Mouse (Mus musculus): Measurements from ENCODE around the gene Map2k4. TPM values are rescaled to one million over a fixed set of nuclear protein-coding genes. Genes with fewer than 3 reads are reported as not detected.

The Map2k4 gene
- polyA plus RNA-seq, 1 experiment from 2014 or later: 78.9 TPM

DNA sequence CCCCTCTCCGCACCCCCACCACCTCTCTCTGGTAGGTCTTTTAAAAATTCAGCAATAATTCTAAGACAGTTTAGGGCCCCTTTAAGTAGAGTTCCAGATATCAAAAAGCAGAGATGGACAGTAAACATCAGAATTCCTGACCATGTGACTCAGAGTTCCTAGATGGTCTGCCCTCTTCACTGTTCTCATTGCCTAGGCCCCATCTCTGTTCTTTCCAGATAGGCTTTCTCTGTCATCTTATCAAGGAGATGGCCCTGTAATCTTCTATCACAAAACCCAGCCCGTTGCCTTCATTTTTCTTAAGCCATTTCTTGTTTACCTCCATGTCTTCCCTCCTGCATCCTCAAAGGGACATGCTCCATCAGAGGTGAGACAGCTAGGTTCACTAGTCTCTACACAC lies 1.9 kb downstream of the Map2k4 start:
- Histone ChIP-seq H3K9ac (ENCODE audit: low read length) (no peak overlapping the region), H3K36me3 (ENCODE audit: control insufficient read depth, insufficient read depth, low read length) (0 out of 2 replicates have a peak, but pooled peaks cover 3% of the 10 kb centered on the region), H3K27me3 (ENCODE audit: control insufficient read depth, insufficient read depth, low read length) (no peaks in the 10 kb centered on the region), H3K4me1 (ENCODE audit: control insufficient read depth in 2 of 2, insufficient read depth in 2 of 2, low read length in 2 of 2) (peaks cover 0 to 25% of the 10 kb centered on the region in 2 experiments; a peak in 2 of 4 replicates), H3K9me3 (ENCODE audit: control insufficient read depth, low read length) (no peaks in the 10 kb centered on the region), H3K4me3 (ENCODE audit: control insufficient read depth in 1 of 2, insufficient read depth in 1 of 2, low read depth in 1 of 2, low read length in 2 of 2) (no peak overlapping the region), H3K4me2 (ENCODE audit: low read length) (peak overlapping the region; percentile 87), H3K27ac (replicated peaks in 1 of 2; ENCODE audit: control insufficient read depth in 1 of 2, insufficient read depth in 1 of 2, low read depth in 2 of 2, low read length in 2 of 2) (no peak overlapping the region)
- no peak for ATAC-seq (ENCODE audit: insufficient number of reproducible peaks, insufficient read depth, low FRiP score, low read depth)
- WGBS: 67% methylated on average over 2 of the region's 2 CpGs

DNA sequence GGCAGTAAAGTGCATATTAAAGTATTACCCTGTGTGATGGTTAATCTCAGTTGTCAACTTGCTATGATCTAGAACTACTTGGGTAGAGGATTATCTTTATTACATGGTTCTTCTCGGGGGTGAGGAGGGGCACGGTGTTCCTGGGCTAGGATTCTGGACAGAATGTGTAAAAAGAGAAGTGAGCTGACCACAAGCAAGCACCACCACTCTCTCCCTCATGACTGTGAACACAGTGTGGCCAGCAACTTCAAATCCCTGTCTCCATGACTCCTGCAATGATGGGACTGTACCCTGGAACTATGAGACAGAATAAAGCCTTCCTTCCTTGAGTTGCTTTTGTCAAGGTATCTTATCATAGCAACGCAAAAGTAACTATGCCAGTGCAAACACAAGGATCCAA lies 6.5 kb downstream of the Map2k4 start:
- peaks cover 5 to 51% of the 10 kb centered on the region in 2 experiments; a peak in 3 of 4 replicates for H3K4me1 ChIP-seq (ENCODE audit: control insufficient read depth in 2 of 2, insufficient read depth in 2 of 2, low read length in 2 of 2)
- H3K27ac ChIP-seq (replicated peaks in 1 of 2; ENCODE audit: control insufficient read depth in 1 of 2, insufficient read depth in 1 of 2, low read depth in 2 of 2, low read length in 2 of 2): no peak overlapping the region
- ATAC-seq (ENCODE audit: insufficient number of reproducible peaks, insufficient read depth, low FRiP score, low read depth): no peak
- H3K27me3 ChIP-seq (ENCODE audit: control insufficient read depth, insufficient read depth, low read length): no peaks in the 10 kb centered on the region
- no peak overlapping the region for H3K9ac ChIP-seq (ENCODE audit: low read length)
- no peaks in the 10 kb centered on the region for H3K9me3 ChIP-seq (ENCODE audit: control insufficient read depth, low read length)
- H3K36me3 ChIP-seq (ENCODE audit: control insufficient read depth, insufficient read depth, low read length): peaks cover 15% of the 10 kb centered on the region
- H3K4me2 ChIP-seq (ENCODE audit: low read length): no peak overlapping the region
- H3K4me3 ChIP-seq (ENCODE audit: control insufficient read depth in 1 of 2, insufficient read depth in 1 of 2, low read depth in 1 of 2, low read length in 2 of 2): no peak overlapping the region
- WGBS: 69% methylated on average over 3 of the region's 3 CpGs

DNA sequence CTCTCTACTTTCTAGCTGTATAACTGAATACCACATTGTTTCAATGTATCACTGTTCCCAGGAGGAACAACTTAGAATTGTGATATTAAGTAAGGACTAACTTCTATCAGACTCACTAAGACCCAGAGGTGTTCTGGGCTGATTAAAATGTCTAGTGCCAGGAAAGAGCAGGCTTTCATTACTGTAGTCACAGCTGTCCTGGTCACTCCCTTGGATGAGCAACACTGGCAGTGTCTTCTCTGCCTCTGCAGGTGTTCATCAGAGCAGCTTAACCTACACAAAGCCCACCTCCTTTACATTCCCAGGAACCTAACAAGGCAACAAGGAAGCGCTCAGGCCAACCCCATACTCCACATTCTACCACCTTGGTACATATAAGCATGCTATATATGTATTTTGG lies 8.5 kb downstream of the Map2k4 start:
- peaks cover 15% of the 10 kb centered on the region for H3K36me3 ChIP-seq (ENCODE audit: control insufficient read depth, insufficient read depth, low read length)
- no peaks in the 10 kb centered on the region for H3K9me3 ChIP-seq (ENCODE audit: control insufficient read depth, low read length)
- ATAC-seq (ENCODE audit: insufficient number of reproducible peaks, insufficient read depth, low FRiP score, low read depth): no peak
- H3K27ac ChIP-seq (replicated peaks in 1 of 2; ENCODE audit: control insufficient read depth in 1 of 2, insufficient read depth in 1 of 2, low read depth in 2 of 2, low read length in 2 of 2): no peak overlapping the region
- WGBS: 92% methylated on average over 1 of the region's 1 CpGs
- H3K9ac ChIP-seq (ENCODE audit: low read length): no peak overlapping the region
- no peak overlapping the region for H3K4me3 ChIP-seq (ENCODE audit: control insufficient read depth in 1 of 2, insufficient read depth in 1 of 2, low read depth in 1 of 2, low read length in 2 of 2)
- H3K4me1 ChIP-seq (ENCODE audit: control insufficient read depth in 2 of 2, insufficient read depth in 2 of 2, low read length in 2 of 2): peaks cover 5 to 45% of the 10 kb centered on the region in 2 experiments; a peak in 3 of 4 replicates
- H3K4me2 ChIP-seq (ENCODE audit: low read length): no peak overlapping the region
- no peaks in the 10 kb centered on the region for H3K27me3 ChIP-seq (ENCODE audit: control insufficient read depth, insufficient read depth, low read length)

DNA sequence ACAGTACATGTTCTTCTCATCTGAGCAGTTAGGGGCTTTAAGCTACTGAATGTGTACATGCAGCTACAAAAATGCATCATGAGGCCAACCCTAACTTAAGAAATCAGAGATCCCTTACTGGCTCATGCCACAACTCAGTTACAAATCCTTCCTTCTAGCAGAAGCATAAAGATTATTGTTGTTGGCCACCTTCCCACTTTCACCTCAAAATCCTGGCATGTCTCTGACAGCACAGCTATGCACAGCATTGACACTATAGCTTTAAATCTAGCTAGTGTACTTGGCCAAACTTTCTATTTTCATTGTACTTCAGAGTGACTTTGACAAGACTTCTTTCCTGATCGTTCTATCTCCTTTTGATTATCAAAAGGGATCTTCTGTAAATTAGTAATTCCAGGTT lies 9.0 kb downstream of the Map2k4 start:
- H3K27ac ChIP-seq (replicated peaks in 1 of 2; ENCODE audit: control insufficient read depth in 1 of 2, insufficient read depth in 1 of 2, low read depth in 2 of 2, low read length in 2 of 2): no peak overlapping the region
- no peaks in the 10 kb centered on the region for H3K27me3 ChIP-seq (ENCODE audit: control insufficient read depth, insufficient read depth, low read length)
- H3K4me3 ChIP-seq (ENCODE audit: control insufficient read depth in 1 of 2, insufficient read depth in 1 of 2, low read depth in 1 of 2, low read length in 2 of 2): no peak overlapping the region
- ATAC-seq (ENCODE audit: insufficient number of reproducible peaks, insufficient read depth, low FRiP score, low read depth): no peak
- H3K4me2 ChIP-seq (ENCODE audit: low read length): no peak overlapping the region
- WGBS: 39% methylated on average over 1 of the region's 1 CpGs
- no peak overlapping the region for H3K9ac ChIP-seq (ENCODE audit: low read length)
- no peaks in the 10 kb centered on the region for H3K9me3 ChIP-seq (ENCODE audit: control insufficient read depth, low read length)
- peaks cover 15% of the 10 kb centered on the region for H3K36me3 ChIP-seq (ENCODE audit: control insufficient read depth, insufficient read depth, low read length)
- peaks cover 5 to 45% of the 10 kb centered on the region in 2 experiments; a peak in 3 of 4 replicates for H3K4me1 ChIP-seq (ENCODE audit: control insufficient read depth in 2 of 2, insufficient read depth in 2 of 2, low read length in 2 of 2)

DNA sequence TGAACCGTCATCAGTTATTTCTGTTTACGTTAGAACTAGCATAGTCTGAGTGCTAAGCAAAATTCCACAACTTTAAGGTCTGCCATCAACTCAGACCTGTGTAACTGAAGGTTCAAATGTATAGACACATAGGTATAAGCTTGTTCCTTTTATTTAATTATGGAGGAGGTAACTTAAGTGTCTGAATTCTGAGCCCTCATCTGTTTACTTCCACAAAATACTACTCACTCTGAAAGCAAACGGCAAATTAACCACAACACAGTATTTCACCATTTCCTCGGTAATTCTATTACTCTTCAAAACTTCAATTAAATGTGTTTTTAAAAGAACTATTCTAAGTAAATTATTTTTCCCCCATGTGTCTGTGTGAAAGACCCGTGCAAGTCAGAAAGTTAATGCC lies 10.3 kb downstream of the Map2k4 start:
- H3K4me3 ChIP-seq (ENCODE audit: control insufficient read depth in 1 of 2, insufficient read depth in 1 of 2, low read depth in 1 of 2, low read length in 2 of 2): no peak overlapping the region
- peaks cover 15% of the 10 kb centered on the region for H3K36me3 ChIP-seq (ENCODE audit: control insufficient read depth, insufficient read depth, low read length)
- peaks cover 7 to 52% of the 10 kb centered on the region in 2 experiments for H3K4me1 ChIP-seq (ENCODE audit: control insufficient read depth in 2 of 2, insufficient read depth in 2 of 2, low read length in 2 of 2)
- H3K9me3 ChIP-seq (ENCODE audit: control insufficient read depth, low read length): no peaks in the 10 kb centered on the region
- H3K9ac ChIP-seq (ENCODE audit: low read length): no peak overlapping the region
- no peak for ATAC-seq (ENCODE audit: insufficient number of reproducible peaks, insufficient read depth, low FRiP score, low read depth)
- WGBS: 63% methylated on average over 5 of the region's 5 CpGs
- no peak overlapping the region for H3K4me2 ChIP-seq (ENCODE audit: low read length)
- H3K27me3 ChIP-seq (ENCODE audit: control insufficient read depth, insufficient read depth, low read length): no peaks in the 10 kb centered on the region
- no peak overlapping the region for H3K27ac ChIP-seq (replicated peaks in 1 of 2; ENCODE audit: control insufficient read depth in 1 of 2, insufficient read depth in 1 of 2, low read depth in 2 of 2, low read length in 2 of 2)

DNA sequence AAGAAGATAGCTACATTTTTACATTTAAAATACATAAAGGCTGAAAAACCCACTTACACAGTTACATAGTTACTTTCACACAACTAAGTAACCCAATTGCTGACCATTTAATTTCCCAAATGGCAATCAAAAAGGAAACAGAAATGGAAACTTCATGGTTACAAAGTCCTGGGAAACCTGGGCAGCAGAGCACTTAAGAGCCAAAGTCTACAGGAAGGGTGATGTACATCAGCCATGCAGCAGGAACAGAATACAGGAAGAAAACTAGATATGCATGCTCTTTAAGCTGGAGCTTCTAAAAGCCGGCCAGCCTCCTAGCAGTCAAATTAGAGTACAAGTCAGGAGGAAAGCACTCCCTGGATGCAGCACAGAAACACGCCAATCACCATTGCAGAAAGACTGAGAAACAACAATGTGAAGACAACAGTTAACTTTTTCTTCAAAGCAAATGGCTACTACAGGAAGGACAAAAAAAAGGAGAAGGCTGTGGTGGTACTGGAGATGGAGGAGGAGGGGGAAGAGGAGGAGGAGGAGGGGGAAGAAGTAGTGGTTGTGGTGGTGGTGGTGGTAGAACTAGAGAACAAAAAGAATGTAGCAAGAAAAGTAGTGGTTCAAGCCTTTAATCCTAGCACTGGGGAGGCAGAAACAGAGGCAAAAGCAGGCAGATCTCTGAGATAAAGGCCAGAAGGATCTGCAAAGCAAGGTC lies 11.0 kb downstream of the Map2k4 start:
- Histone ChIP-seq H3K9ac (ENCODE audit: low read length) (no peak overlapping the region), H3K4me3 (ENCODE audit: control insufficient read depth in 1 of 2, insufficient read depth in 1 of 2, low read depth in 1 of 2, low read length in 2 of 2) (no peak overlapping the region), H3K9me3 (ENCODE audit: control insufficient read depth, low read length) (no peaks in the 10 kb centered on the region), H3K27ac (replicated peaks in 1 of 2; ENCODE audit: control insufficient read depth in 1 of 2, insufficient read depth in 1 of 2, low read depth in 2 of 2, low read length in 2 of 2) (0 out of 4 replicates have a peak overlapping the region, but pooled peaks of 1 of the 2 experiments have one; percentile 15), H3K27me3 (ENCODE audit: control insufficient read depth, insufficient read depth, low read length) (no peaks in the 10 kb centered on the region), H3K4me2 (ENCODE audit: low read length) (no peak overlapping the region), H3K36me3 (ENCODE audit: control insufficient read depth, insufficient read depth, low read length) (peaks cover 15% of the 10 kb centered on the region), H3K4me1 (ENCODE audit: control insufficient read depth in 2 of 2, insufficient read depth in 2 of 2, low read length in 2 of 2) (peaks cover 7 to 51% of the 10 kb centered on the region in 2 experiments)
- no peak for ATAC-seq (ENCODE audit: insufficient number of reproducible peaks, insufficient read depth, low FRiP score, low read depth)
- 30% methylated on average over 2 of the region's 2 CpGs for WGBS

DNA sequence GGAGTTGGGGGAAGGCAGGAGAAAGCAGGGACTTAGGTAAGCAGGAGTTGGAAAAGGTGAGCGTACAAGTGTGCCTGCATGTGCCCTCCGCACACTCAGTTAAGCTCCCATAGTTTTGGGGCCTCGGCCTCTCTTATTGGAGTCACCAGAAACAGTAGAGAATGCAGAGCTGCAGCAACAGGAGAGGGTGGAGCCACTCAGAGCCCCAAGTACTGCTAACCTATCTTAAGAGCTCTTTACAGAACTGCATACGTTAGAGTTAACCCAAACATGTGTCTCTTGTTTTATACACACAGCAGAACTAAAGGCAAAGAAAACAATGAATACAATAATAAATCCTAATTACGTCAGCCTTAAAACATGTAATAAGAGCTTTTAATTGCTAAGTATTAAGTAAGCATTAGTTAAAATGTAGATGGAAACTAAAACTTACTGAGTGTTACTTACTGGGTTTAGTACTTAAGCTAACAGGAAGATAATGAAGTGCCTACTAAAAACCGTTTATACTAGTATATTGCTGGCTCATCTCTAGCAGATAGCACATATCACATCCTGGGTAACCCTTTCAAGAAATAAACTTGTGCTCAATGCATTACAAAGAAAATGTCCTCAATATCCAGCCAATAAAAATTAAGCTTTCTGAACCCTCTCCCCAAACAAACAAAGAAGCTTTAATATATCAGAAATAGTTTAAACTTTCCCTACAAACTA lies 14.0 kb downstream of the Map2k4 start:
- ATAC-seq (ENCODE audit: insufficient number of reproducible peaks, insufficient read depth, low FRiP score, low read depth): no peak
- Histone ChIP-seq H3K4me1 (ENCODE audit: control insufficient read depth in 2 of 2, insufficient read depth in 2 of 2, low read length in 2 of 2) (peaks cover 6 to 43% of the 10 kb centered on the region in 2 experiments), H3K4me2 (ENCODE audit: low read length) (no peak overlapping the region), H3K9ac (ENCODE audit: low read length) (no peak overlapping the region), H3K9me3 (ENCODE audit: control insufficient read depth, low read length) (no peaks in the 10 kb centered on the region), H3K27ac (replicated peaks in 1 of 2; ENCODE audit: control insufficient read depth in 1 of 2, insufficient read depth in 1 of 2, low read depth in 2 of 2, low read length in 2 of 2) (no peak overlapping the region), H3K4me3 (ENCODE audit: control insufficient read depth in 1 of 2, insufficient read depth in 1 of 2, low read depth in 1 of 2, low read length in 2 of 2) (no peak overlapping the region), H3K36me3 (ENCODE audit: control insufficient read depth, insufficient read depth, low read length) (no peaks in the 10 kb centered on the region), H3K27me3 (ENCODE audit: control insufficient read depth, insufficient read depth, low read length) (no peaks in the 10 kb centered on the region)
- 54% methylated on average over 6 of the region's 6 CpGs for WGBS

Measured in heart, embryonic 14.5 days (tissue).